Mouse (Mus musculus): ENCODE data around the gene Churc1. TPM values are rescaled to one million over a fixed set of nuclear protein-coding genes. Genes with fewer than 3 reads are reported as not detected.
"Not testable (repeated sequence)": the region's sequence is repeated elsewhere in the genome, so short reads cannot be mapped to it uniquely, and the experiment has no call there.

The Churc1 gene
- polyA plus RNA-seq, 1 experiment from 2014 or later: 103 TPM

GRCm38 (mm10) chr12:76780639-76781468 lies 15.5 kb downstream of the Churc1 start:
- H3K27ac ChIP-seq (replicated peaks; ENCODE audit: low read depth, low read length): peak overlapping the region; percentile 15; the same call in 1 of the 2 replicates
- H3K9ac ChIP-seq (replicated peaks; ENCODE audit: low read length): no peak overlapping the region
- 51% methylated on average over 12 of the region's 12 CpGs for whole genome bisulfite sequencing
- H3K9me3 ChIP-seq (ENCODE audit: control insufficient read depth, low read length): no peaks in the 10 kb centered on the region
- H3K27me3 ChIP-seq (ENCODE audit: control insufficient read depth, insufficient read depth, low read length): no peaks in the 10 kb centered on the region
- no peak overlapping the region for H3K4me2 ChIP-seq (ENCODE audit: low read length)
- peak; percentile 41 for DNase-seq
- H3K4me1 ChIP-seq (ENCODE audit: control insufficient read depth, insufficient read depth, low read length): no peaks in the 10 kb centered on the region
- 0 out of 2 replicates have a peak, but pooled peaks cover 4% of the 10 kb centered on the region for H3K36me3 ChIP-seq (ENCODE audit: control insufficient read depth, insufficient read depth, low read length)
- H3K4me3 ChIP-seq (replicated peaks; ENCODE audit: low read depth, low read length): no peak overlapping the region
- ATAC-seq (ENCODE audit: low FRiP score, low TSS enrichment): no peak; the same call in 1 of the 2 replicates

GRCm38 (mm10) chr12:76784056-76784619 lies 18.8 kb downstream of the Churc1 start:
- Histone ChIP-seq H3K27ac (replicated peaks; ENCODE audit: low read depth, low read length) (no peak overlapping the region), H3K4me2 (ENCODE audit: low read length) (no peak overlapping the region), H3K9me3 (ENCODE audit: control insufficient read depth, low read length) (no peaks in the 10 kb centered on the region), H3K4me3 (replicated peaks; ENCODE audit: low read depth, low read length) (no peak overlapping the region), H3K4me1 (ENCODE audit: control insufficient read depth, insufficient read depth, low read length) (no peaks in the 10 kb centered on the region), H3K27me3 (ENCODE audit: control insufficient read depth, insufficient read depth, low read length) (no peaks in the 10 kb centered on the region), H3K9ac (replicated peaks; ENCODE audit: low read length) (no peak overlapping the region), H3K36me3 (ENCODE audit: control insufficient read depth, insufficient read depth, low read length) (no peaks in the 10 kb centered on the region)
- DNase-seq (no peak), ATAC-seq (ENCODE audit: low FRiP score, low TSS enrichment) (no peak)
- 79% methylated on average over 10 of the region's 10 CpGs for WGBS

- no peak overlapping the region for H3K4me2 ChIP-seq (ENCODE audit: low read length)
- no peak for DNase-seq
- ATAC-seq (ENCODE audit: low FRiP score, low TSS enrichment): no peak
- H3K9me3 ChIP-seq (ENCODE audit: control insufficient read depth, low read length): no peaks in the 10 kb centered on the region
- H3K9ac ChIP-seq (replicated peaks; ENCODE audit: low read length): no peak overlapping the region
- no peaks in the 10 kb centered on the region for H3K4me1 ChIP-seq (ENCODE audit: control insufficient read depth, insufficient read depth, low read length)
- no peaks in the 10 kb centered on the region for H3K27me3 ChIP-seq (ENCODE audit: control insufficient read depth, insufficient read depth, low read length)
- WGBS: 61% methylated on average over 8 of the region's 8 CpGs
- no peaks in the 10 kb centered on the region for H3K36me3 ChIP-seq (ENCODE audit: control insufficient read depth, insufficient read depth, low read length)
- no peak overlapping the region for H3K4me3 ChIP-seq (replicated peaks; ENCODE audit: low read depth, low read length)
- H3K27ac ChIP-seq (replicated peaks; ENCODE audit: low read depth, low read length): no peak overlapping the region
Measured at GRCm38 (mm10) chr12:76790446-76791084, 25.2 kb downstream of the Churc1 start.

GRCm38 (mm10) chr12:76792540-76792939 lies 27.2 kb downstream of the Churc1 start:
- H3K27me3 ChIP-seq (ENCODE audit: control insufficient read depth, insufficient read depth, low read length); H3K27ac ChIP-seq (replicated peaks; ENCODE audit: low read depth, low read length); H3K4me3 ChIP-seq (replicated peaks; ENCODE audit: low read depth, low read length); ATAC-seq (ENCODE audit: low FRiP score, low TSS enrichment); H3K4me1 ChIP-seq (ENCODE audit: control insufficient read depth, insufficient read depth, low read length); DNase-seq; H3K4me2 ChIP-seq (ENCODE audit: low read length); H3K9ac ChIP-seq (replicated peaks; ENCODE audit: low read length); H3K36me3 ChIP-seq (ENCODE audit: control insufficient read depth, insufficient read depth, low read length); H3K9me3 ChIP-seq (ENCODE audit: control insufficient read depth, low read length): not testable (repeated sequence)
- 58% methylated on average over 14 of the region's 14 CpGs for WGBS

- H3K9me3 ChIP-seq (ENCODE audit: control insufficient read depth, low read length): no peaks in the 10 kb centered on the region
- H3K4me1 ChIP-seq (ENCODE audit: control insufficient read depth, insufficient read depth, low read length): no peaks in the 10 kb centered on the region
- no peak within 1 kb of the TSS for H3K4me3 ChIP-seq (replicated peaks; ENCODE audit: low read depth, low read length)
- ATAC-seq (ENCODE audit: low FRiP score, low TSS enrichment) (no peak), DNase-seq (no peak)
- no peak within 1 kb of the TSS for H3K9ac ChIP-seq (replicated peaks; ENCODE audit: low read length)
- H3K27me3 ChIP-seq (ENCODE audit: control insufficient read depth, insufficient read depth, low read length): no peaks in the 10 kb centered on the region
- no peak within 1 kb of the TSS for H3K27ac ChIP-seq (replicated peaks; ENCODE audit: low read depth, low read length)
- WGBS: 80% methylated on average over 5 of the region's 5 CpGs
- H3K4me2 ChIP-seq (ENCODE audit: low read length): no peak within 1 kb of the TSS
- peaks cover 5% of the 10 kb centered on the region; the same call in 1 of the 2 replicates for H3K36me3 ChIP-seq (ENCODE audit: control insufficient read depth, insufficient read depth, low read length)
Measured at GRCm38 (mm10) chr12:76795350-76795749, 30.0 kb downstream of the Churc1 start, which contains the start of gene Gpx2. Gpx2 (minus strand) TSS chr12:76795554.

GRCm38 (mm10) chr12:76796938-76797539 lies 31.7 kb downstream of the Churc1 start:
- no peak for ATAC-seq (ENCODE audit: low FRiP score, low TSS enrichment)
- H3K27ac ChIP-seq (replicated peaks; ENCODE audit: low read depth, low read length): no peak overlapping the region
- H3K27me3 ChIP-seq (ENCODE audit: control insufficient read depth, insufficient read depth, low read length): no peaks in the 10 kb centered on the region

GRCm38 (mm10) chr12:76798008-76798720 lies 32.8 kb downstream of the Churc1 start:
- DNase-seq: no peak
- 46% methylated on average over 5 of the region's 5 CpGs for WGBS

More at GRCm38 (mm10) chr12:76796938-76797539, 31.7 kb downstream of the Churc1 start:
- Histone ChIP-seq H3K4me1 (ENCODE audit: control insufficient read depth, insufficient read depth, low read length) (no peaks in the 10 kb centered on the region), H3K4me3 (replicated peaks; ENCODE audit: low read depth, low read length) (no peak overlapping the region), H3K9me3 (ENCODE audit: control insufficient read depth, low read length) (no peaks in the 10 kb centered on the region), H3K36me3 (ENCODE audit: control insufficient read depth, insufficient read depth, low read length) (peaks cover 5% of the 10 kb centered on the region; the same call in 1 of the 2 replicates), H3K9ac (replicated peaks; ENCODE audit: low read length) (no peak overlapping the region), H3K4me2 (ENCODE audit: low read length) (no peak overlapping the region)
- no peak for DNase-seq
- 93% methylated on average over 7 of the region's 7 CpGs for WGBS

GRCm38 (mm10) chr12:76803028-76803427 lies 37.7 kb downstream of the Churc1 start:
- no peaks in the 10 kb centered on the region for H3K27me3 ChIP-seq (ENCODE audit: control insufficient read depth, insufficient read depth, low read length)
- ATAC-seq (ENCODE audit: low FRiP score, low TSS enrichment) (no peak), DNase-seq (no peak)
- H3K27ac ChIP-seq (replicated peaks; ENCODE audit: low read depth, low read length): no peak overlapping the region
- H3K36me3 ChIP-seq (ENCODE audit: control insufficient read depth, insufficient read depth, low read length): peaks cover 5% of the 10 kb centered on the region; the same call in 1 of the 2 replicates
- 92% methylated on average over 10 of the region's 10 CpGs for WGBS
- H3K4me1 ChIP-seq (ENCODE audit: control insufficient read depth, insufficient read depth, low read length): no peaks in the 10 kb centered on the region
- no peak overlapping the region for H3K4me3 ChIP-seq (replicated peaks; ENCODE audit: low read depth, low read length)
- no peaks in the 10 kb centered on the region for H3K9me3 ChIP-seq (ENCODE audit: control insufficient read depth, low read length)
- no peak overlapping the region for H3K9ac ChIP-seq (replicated peaks; ENCODE audit: low read length)
- no peak overlapping the region for H3K4me2 ChIP-seq (ENCODE audit: low read length)

More at GRCm38 (mm10) chr12:76798008-76798720, 32.8 kb downstream of the Churc1 start:
- Histone ChIP-seq H3K4me2 (ENCODE audit: low read length) (no peak overlapping the region), H3K4me3 (replicated peaks; ENCODE audit: low read depth, low read length) (no peak overlapping the region), H3K9me3 (ENCODE audit: control insufficient read depth, low read length) (no peaks in the 10 kb centered on the region), H3K27me3 (ENCODE audit: control insufficient read depth, insufficient read depth, low read length) (no peaks in the 10 kb centered on the region), H3K36me3 (ENCODE audit: control insufficient read depth, insufficient read depth, low read length) (peaks cover 5% of the 10 kb centered on the region; the same call in 1 of the 2 replicates), H3K27ac (replicated peaks; ENCODE audit: low read depth, low read length) (no peak overlapping the region), H3K4me1 (ENCODE audit: control insufficient read depth, insufficient read depth, low read length) (no peaks in the 10 kb centered on the region), H3K9ac (replicated peaks; ENCODE audit: low read length) (no peak overlapping the region)
- ATAC-seq (ENCODE audit: low FRiP score, low TSS enrichment): no peak

Data from midbrain, embryonic 14.5 days (tissue).